Mouse (Mus musculus): Measurements from ENCODE around the gene Dnmbp. TPM values are rescaled to one million over a fixed set of nuclear protein-coding genes. Genes with fewer than 3 reads are reported as not detected.

The Dnmbp gene
- total RNA-seq (2023): 10 to 100 TPM; 18.9 to 19.0 TPM

DNA sequence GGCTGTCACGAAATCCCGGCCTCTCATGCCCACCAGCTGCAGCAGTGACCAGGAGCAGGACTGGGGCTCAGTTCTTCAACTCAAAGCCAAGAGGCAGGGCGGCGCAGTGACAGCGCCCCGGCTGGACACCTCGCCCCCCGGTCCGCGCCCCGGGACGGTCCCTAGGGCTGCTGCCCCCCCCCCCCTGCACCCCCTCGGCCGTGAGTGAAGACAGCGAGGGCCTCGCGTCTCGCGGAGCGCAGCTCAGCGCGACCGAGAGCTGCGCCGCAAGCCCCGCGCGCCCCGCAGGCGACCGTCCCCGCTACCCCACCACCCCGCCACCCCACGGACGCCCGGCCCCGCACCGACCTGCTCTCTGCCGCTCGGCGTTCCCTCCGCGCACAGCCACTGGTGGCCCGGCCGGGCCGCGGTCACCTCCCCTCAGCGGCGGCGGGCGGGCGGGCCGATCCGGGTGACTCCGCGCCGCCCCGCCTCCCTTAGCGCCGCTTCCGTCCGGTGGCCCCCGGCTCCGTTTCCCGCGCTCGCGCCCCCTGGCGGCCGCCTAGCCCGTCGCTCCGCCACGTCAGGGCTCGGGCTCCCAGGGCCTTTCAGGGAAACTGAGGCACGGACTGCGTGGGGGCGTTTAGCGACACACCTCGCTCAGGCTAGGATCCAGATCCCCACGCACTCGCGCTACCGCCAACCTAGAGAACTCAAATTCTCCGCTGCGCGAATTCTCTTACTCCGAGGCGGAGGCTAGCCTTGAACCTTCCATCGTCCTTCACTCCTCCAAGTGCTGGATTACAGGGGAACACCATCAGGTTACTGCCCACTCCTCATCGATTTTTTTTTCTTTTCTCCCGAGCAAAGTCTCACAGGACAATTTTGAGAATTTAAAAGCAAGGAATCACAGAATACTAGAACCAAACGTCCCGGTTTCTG is at the start of gene Dnmbp:
Gene Dnmbp (minus strand): TSS at position 423 of the 921 bp plus-strand sequence.

DNA sequence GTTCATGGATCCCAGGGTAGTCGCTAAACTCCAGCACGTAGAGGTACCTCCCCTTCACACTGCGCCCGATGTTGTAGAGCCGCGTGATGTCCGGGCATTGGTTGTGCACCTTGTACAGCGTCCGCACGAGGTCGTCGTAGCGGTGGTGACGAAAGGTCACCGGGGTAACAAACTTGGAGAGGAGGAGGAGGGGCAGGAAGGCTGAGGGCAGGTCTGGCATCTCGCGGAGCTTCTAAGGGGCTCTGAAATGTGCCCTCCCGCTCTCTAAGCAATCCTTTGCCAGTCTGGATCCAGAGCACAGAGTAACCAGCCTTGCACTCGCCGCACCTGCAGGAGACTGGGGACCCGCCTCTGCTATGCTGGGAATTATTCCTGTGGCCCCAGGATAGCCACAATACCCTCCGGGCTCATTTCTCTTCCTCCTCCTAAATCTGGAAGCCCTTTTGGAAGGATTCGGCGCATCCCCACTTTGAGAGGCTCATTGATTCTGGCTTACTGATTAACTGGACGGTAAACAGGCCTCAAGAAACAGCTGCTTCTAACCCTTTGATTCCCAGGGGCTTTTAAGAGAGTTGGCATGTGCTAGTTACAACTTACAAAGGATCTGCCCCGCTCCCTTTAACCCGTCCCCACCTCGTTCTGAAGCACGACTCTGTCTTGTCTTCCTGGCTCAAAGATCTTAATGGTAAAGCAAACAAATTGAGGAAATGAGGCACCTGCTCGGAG is 46.2 kb upstream of the Dnmbp start, which contains the start of gene Cpn1:
Gene Cpn1 (minus strand): TSS at position 488 of the 726 bp plus-strand sequence.

Other genes with a start within 250 kb of the Dnmbp start
- 1 to 10 TPM; 8.3 to 9.1 TPM for gene Cutc, start 187.2 kb downstream of the Dnmbp start, total RNA-seq (2023)
- 10 to 100 TPM; 13.2 to 13.3 TPM for gene Cox15, start 187.2 kb downstream of the Dnmbp start, total RNA-seq (2023)
- 1 to 10 TPM in 1 of 2 experiments, under 1 TPM in 1; 0.75 to 2.3 TPM for gene Abcc2, start 158.0 kb downstream of the Dnmbp start, total RNA-seq (2023)
- not detected for gene Cpn1, start 46.4 kb upstream of the Dnmbp start, total RNA-seq (2023)
- gene Cyp2c23, start 89.0 kb upstream of the Dnmbp start, total RNA-seq (2023): not detected
- gene Erlin1, start 129.6 kb upstream of the Dnmbp start, total RNA-seq (2023): 10 to 100 TPM; 31.6 to 34.9 TPM
- gene Chuk, start 167.3 kb upstream of the Dnmbp start, total RNA-seq (2023): 10 to 100 TPM; 37.8 to 38.4 TPM
- 10 to 100 TPM in 1 of 2 experiments, 1 to 10 TPM in 1; 9.9 to 14.3 TPM for gene Cwf19l1, start 195.7 kb upstream of the Dnmbp start, total RNA-seq (2023)
- 10 to 100 TPM; 46.0 to 47.8 TPM for gene Bloc1s2, start 206.3 kb upstream of the Dnmbp start, total RNA-seq (2023)

Measured in neutrophil, adult 83 days (primary cell).